Mouse (Mus musculus) erythroblast, embryonic 14.5 days (primary cell): ENCODE measurements around the gene Prm1. TPM values are rescaled to one million over a fixed set of nuclear protein-coding genes. Genes with fewer than 3 reads are reported as not detected.

Experiments used
- H3K27me3 ChIP-seq: 2 replicates; pipeline ENCODE4 v1.6.1; 2012; ENCODE audit warnings: inconsistent platforms; ENCODE audit not compliant: control insufficient read depth
- H3K36me3 ChIP-seq: 2 replicates; pipeline ENCODE4 v1.6.1; 2012; ENCODE audit warnings: mild to moderate bottlenecking, inconsistent platforms; ENCODE audit not compliant: control insufficient read depth
- H3K4me1 ChIP-seq: 2 replicates; pipeline ENCODE4 v1.6.1; 2012; ENCODE audit warnings: inconsistent platforms; ENCODE audit not compliant: control insufficient read depth
- H3K4me3 ChIP-seq: replicated peaks from 2 replicates; pipeline ENCODE3; 2012; ENCODE audit warnings: moderate library complexity, mild to moderate bottlenecking, inconsistent platforms
- H3K9me3 ChIP-seq: 2 replicates; pipeline ENCODE4 v1.6.1; 2012; ENCODE audit warnings: low read length, inconsistent platforms, mixed read lengths; ENCODE audit not compliant: control insufficient read depth
- GATA1 ChIP-seq: IDR thresholded peaks from 2 replicates; pipeline ENCODE4 v1.6.1; 2012; ENCODE audit warnings: low read length, inconsistent platforms, mixed read lengths
- TAL1 ChIP-seq: IDR thresholded peaks from 3 replicates; pipeline ENCODE4 v1.6.1; 2012; ENCODE audit warnings: low read length, inconsistent platforms, mixed read lengths
- polyA plus RNA-seq: library from polyadenylated mRNA; stranded (reverse); fragments of >175 nt; gene quantifications from 2 replicates; pipeline ENCODE4 v1.2.3, GENCODE M21; 2012

Gene Prm1
- polyA plus RNA-seq, 1 experiment: not detected

- Histone ChIP-seq H3K4me1 (peaks cover 16% of the 10 kb centered on the region), H3K27me3 (peaks cover 12% of the 10 kb centered on the region), H3K4me3 (no peak overlapping the region), H3K36me3 (peaks cover 24% of the 10 kb centered on the region), H3K9me3 (no peaks in the 10 kb centered on the region)
- TF ChIP-seq TAL1 (no peak), GATA1 (no peak)
These were observed 36.7 kb upstream of the Prm1 start for GRCm38 (mm10) chr16:10842282-10842855.

GRCm38 (mm10) chr16:10840018-10840417 is 34.4 kb upstream of the Prm1 start:
- peaks cover 12% of the 10 kb centered on the region for H3K27me3 ChIP-seq
- no peaks in the 10 kb centered on the region for H3K9me3 ChIP-seq
- no peak for TF ChIP-seq GATA1
- H3K4me3 ChIP-seq: no peak overlapping the region
- peaks cover 34% of the 10 kb centered on the region for H3K4me1 ChIP-seq
- H3K36me3 ChIP-seq: peaks cover 26% of the 10 kb centered on the region

GRCm38 (mm10) chr16:10838487-10839245 is 33.0 kb upstream of the Prm1 start:
- TF ChIP-seq TAL1 (no peak), GATA1 (no peak)
- H3K36me3 ChIP-seq: peaks cover 26% of the 10 kb centered on the region
- H3K4me3 ChIP-seq: no peak overlapping the region
- no peaks in the 10 kb centered on the region for H3K9me3 ChIP-seq
- peaks cover 9% of the 10 kb centered on the region for H3K27me3 ChIP-seq
- H3K4me1 ChIP-seq: peaks cover 41% of the 10 kb centered on the region

- no peaks in the 10 kb centered on the region for H3K9me3 ChIP-seq
- TF ChIP-seq GATA1 (no peak), TAL1 (no peak)
- no peak overlapping the region for H3K4me3 ChIP-seq
- peaks cover 26% of the 10 kb centered on the region for H3K36me3 ChIP-seq
- peaks cover 38% of the 10 kb centered on the region for H3K4me1 ChIP-seq
- H3K27me3 ChIP-seq: peaks cover 12% of the 10 kb centered on the region
These were observed 32.3 kb upstream of the Prm1 start for GRCm38 (mm10) chr16:10837903-10838302.

GRCm38 (mm10) chr16:10837250-10837649 is 31.6 kb upstream of the Prm1 start:
- H3K27me3 ChIP-seq: peaks cover 14% of the 10 kb centered on the region
- peaks cover 38% of the 10 kb centered on the region for H3K4me1 ChIP-seq
- no peak for TF ChIP-seq TAL1
- no peak for TF ChIP-seq GATA1
- H3K4me3 ChIP-seq: no peak overlapping the region
- H3K9me3 ChIP-seq: no peaks in the 10 kb centered on the region
- H3K36me3 ChIP-seq: peaks cover 26% of the 10 kb centered on the region

GRCm38 (mm10) chr16:10836388-10836787 is 30.7 kb upstream of the Prm1 start:
- Histone ChIP-seq H3K36me3 (peaks cover 25% of the 10 kb centered on the region), H3K27me3 (peaks cover 14% of the 10 kb centered on the region), H3K4me3 (no peak overlapping the region), H3K9me3 (no peaks in the 10 kb centered on the region), H3K4me1 (peaks cover 38% of the 10 kb centered on the region)
- no peak for TF ChIP-seq TAL1

GRCm38 (mm10) chr16:10834911-10835587 is 29.4 kb upstream of the Prm1 start, which contains the start of gene Rmi2:
Gene Rmi2, plus strand, starts transcription at chr16:10835059.
- Histone ChIP-seq H3K9me3 (no peaks in the 10 kb centered on the region), H3K27me3 (peaks cover 14% of the 10 kb centered on the region), H3K36me3 (peaks cover 20% of the 10 kb centered on the region), H3K4me1 (peaks cover 38% of the 10 kb centered on the region), H3K4me3 (peak within 1 kb of the TSS; percentile 91)
- no peak for TF ChIP-seq TAL1
- no peak for TF ChIP-seq GATA1

- Histone ChIP-seq H3K4me3 (peak overlapping the region; percentile 91), H3K27me3 (peaks cover 14% of the 10 kb centered on the region), H3K36me3 (peaks cover 15% of the 10 kb centered on the region), H3K9me3 (no peaks in the 10 kb centered on the region), H3K4me1 (peaks cover 38% of the 10 kb centered on the region)
- TF ChIP-seq TAL1 (no peak), GATA1 (no peak)
These were observed 28.9 kb upstream of the Prm1 start for GRCm38 (mm10) chr16:10834542-10834910.

- TF ChIP-seq GATA1 (no peak), TAL1 (no peak)
- Histone ChIP-seq H3K27me3 (peaks cover 7% of the 10 kb centered on the region; the same call in 1 of the 2 replicates), H3K4me3 (no peak overlapping the region), H3K4me1 (no peaks in the 10 kb centered on the region), H3K9me3 (no peaks in the 10 kb centered on the region), H3K36me3 (no peaks in the 10 kb centered on the region)
These were observed 22.8 kb upstream of the Prm1 start for GRCm38 (mm10) chr16:10828461-10828805.
